Mouse (Mus musculus) embryonic facial prominence, embryonic 13.5 days (tissue): Measurements from ENCODE around the gene Vps72. TPM values are rescaled to one million over a fixed set of nuclear protein-coding genes. Genes with fewer than 3 reads are reported as not detected.

ENCODE experiments used
- ATAC-seq: fragments of 200-750 bp; cut with Nextera tagmentation; 2 replicates; pipeline ENCODE4 v1.8.0; 2017; ENCODE audit warnings: low read depth; ENCODE audit not compliant: insufficient number of reproducible peaks, insufficient read depth, low FRiP score, low TSS enrichment
- H3K27ac ChIP-seq: fragments of 300-500 bp; sonication (generic); 2 replicates; pipeline ENCODE4 v1.5.1; 2015; ENCODE audit warnings: moderate library complexity, mild to moderate bottlenecking, inconsistent platforms
- H3K27me3 ChIP-seq: fragments of 300-500 bp; sonication (generic); 2 replicates; pipeline ENCODE4 v1.6.1; 2015; ENCODE audit warnings: mild to moderate bottlenecking, inconsistent platforms
- H3K36me3 ChIP-seq: fragments of 300-500 bp; sonication (generic); 2 replicates; pipeline ENCODE4 v1.6.1; 2015; ENCODE audit warnings: mild to moderate bottlenecking, inconsistent platforms
- H3K4me1 ChIP-seq: fragments of 300-500 bp; sonication (generic); 2 replicates; pipeline ENCODE4 v1.6.1; 2015; ENCODE audit warnings: inconsistent platforms
- H3K4me2 ChIP-seq: fragments of 300-500 bp; sonication (generic); 2 replicates; pipeline ENCODE4 v1.6.1; 2015; ENCODE audit warnings: moderate library complexity, mild to moderate bottlenecking, inconsistent platforms
- H3K4me3 ChIP-seq: fragments of 300-500 bp; sonication (generic); 2 replicates; pipeline ENCODE4 v1.5.1; 2015; ENCODE audit warnings: mild to moderate bottlenecking, inconsistent platforms
- H3K9ac ChIP-seq: fragments of 300-500 bp; sonication (generic); 2 replicates; pipeline ENCODE4 v1.6.1; 2015; ENCODE audit warnings: mild to moderate bottlenecking, inconsistent platforms
- H3K9me3 ChIP-seq: fragments of 300-500 bp; sonication (generic); 2 replicates; pipeline ENCODE4 v1.6.1; 2016; ENCODE audit warnings: inconsistent platforms
- WGBS: fragments of 180-500 bp; shearing (Covaris S2); methylation state at CpG from one replicate; pipeline ENCODE4 v1.1.7; 2015; ENCODE audit warnings: mixed read lengths; 5-methylcytosine and 5-hydroxymethylcytosine counted together
- polyA plus RNA-seq: library from polyadenylated mRNA; unstranded; fragments of >200 nt; fragmentation: Nextera tagmentation; extraction: Ambion mirVana; gene quantifications from 2 replicates; pipeline ENCODE4 v1.2.1, GENCODE M21; 2015

Gene Vps72
- polyA plus RNA-seq, 1 experiment from 2014 or later = 213 TPM

GRCm38 (mm10) chr3:95159511-95159986 is 48.7 kb downstream of the Vps72 start:
- 13% methylated on average over 8 of the region's 8 CpGs for WGBS
- peaks cover 6% of the 10 kb centered on the region; the same call in 1 of the 2 replicates for H3K27me3 ChIP-seq
- peak overlapping the region; percentile 84 for H3K9ac ChIP-seq
- H3K4me2 ChIP-seq = peak overlapping the region; percentile 76
- peak overlapping the region; percentile 89 for H3K4me3 ChIP-seq
- peak overlapping the region; percentile 22; the same call in 1 of the 2 replicates for H3K27ac ChIP-seq
- H3K36me3 ChIP-seq = peaks cover 5% of the 10 kb centered on the region
- peaks cover 32% of the 10 kb centered on the region for H3K4me1 ChIP-seq
- no peak for ATAC-seq
- H3K9me3 ChIP-seq = no peaks in the 10 kb centered on the region

- no peaks in the 10 kb centered on the region for H3K9me3 ChIP-seq
- peak; percentile 95 for ATAC-seq
- under 1% methylated on average over 65 of the region's 66 CpGs for WGBS
- peak within 1 kb of the TSS; percentile 45; the same call in 1 of the 2 replicates for H3K27ac ChIP-seq
- peak within 1 kb of the TSS; percentile 89 for H3K4me3 ChIP-seq
- H3K9ac ChIP-seq = peak within 1 kb of the TSS; percentile 84
- peaks cover 32% of the 10 kb centered on the region for H3K4me1 ChIP-seq
- peaks cover 6% of the 10 kb centered on the region; the same call in 1 of the 2 replicates for H3K27me3 ChIP-seq
- H3K36me3 ChIP-seq = peaks cover 12% of the 10 kb centered on the region
- peak within 1 kb of the TSS; percentile 76 for H3K4me2 ChIP-seq
Measured at GRCm38 (mm10) chr3:95159987-95160963, 49.5 kb downstream of the Vps72 start, which contains the start of gene Sema6c. TSS of gene Sema6c (plus strand) at chr3:95160457.

DNA sequence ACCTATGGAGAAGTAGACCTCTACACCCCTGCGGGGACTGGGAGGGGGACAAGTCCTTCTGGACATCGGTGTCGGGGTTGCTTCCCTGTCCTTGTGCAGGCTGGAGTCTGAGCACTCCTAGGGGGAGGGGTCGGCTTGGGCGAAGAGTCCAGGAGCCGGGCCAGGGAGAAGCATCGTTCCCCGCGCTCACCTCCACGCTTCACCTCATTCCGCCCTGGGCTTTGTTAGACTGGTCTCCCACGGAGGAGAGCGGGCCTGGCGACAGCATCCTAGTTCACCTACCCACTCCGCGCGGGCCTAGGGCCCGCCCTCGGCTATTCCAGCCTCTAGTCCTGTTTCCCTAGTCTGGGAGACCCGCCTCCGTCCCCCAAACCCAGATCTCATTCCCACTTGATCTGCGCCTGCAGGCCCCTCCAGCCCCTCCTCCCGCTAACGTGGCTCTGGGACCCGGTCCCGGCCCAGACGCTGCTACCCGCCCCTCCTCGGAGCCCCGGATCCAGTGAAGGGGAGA is 50.3 kb downstream of the Vps72 start:
- Histone ChIP-seq H3K4me2 (peak overlapping the region; percentile 76), H3K36me3 (peaks cover 19% of the 10 kb centered on the region), H3K4me1 (peaks cover 32% of the 10 kb centered on the region), H3K9ac (peak overlapping the region; percentile 84), H3K9me3 (no peaks in the 10 kb centered on the region; the same call in 1 of the 2 replicates), H3K27me3 (peaks cover 6% of the 10 kb centered on the region; the same call in 1 of the 2 replicates), H3K4me3 (peak overlapping the region; percentile 89), H3K27ac (peak overlapping the region; percentile 45; the same call in 1 of the 2 replicates)
- 0 out of 2 replicates have a peak, but pooled peaks have one; percentile 8 for ATAC-seq
- under 1% methylated on average over 30 of the region's 30 CpGs for WGBS

DNA sequence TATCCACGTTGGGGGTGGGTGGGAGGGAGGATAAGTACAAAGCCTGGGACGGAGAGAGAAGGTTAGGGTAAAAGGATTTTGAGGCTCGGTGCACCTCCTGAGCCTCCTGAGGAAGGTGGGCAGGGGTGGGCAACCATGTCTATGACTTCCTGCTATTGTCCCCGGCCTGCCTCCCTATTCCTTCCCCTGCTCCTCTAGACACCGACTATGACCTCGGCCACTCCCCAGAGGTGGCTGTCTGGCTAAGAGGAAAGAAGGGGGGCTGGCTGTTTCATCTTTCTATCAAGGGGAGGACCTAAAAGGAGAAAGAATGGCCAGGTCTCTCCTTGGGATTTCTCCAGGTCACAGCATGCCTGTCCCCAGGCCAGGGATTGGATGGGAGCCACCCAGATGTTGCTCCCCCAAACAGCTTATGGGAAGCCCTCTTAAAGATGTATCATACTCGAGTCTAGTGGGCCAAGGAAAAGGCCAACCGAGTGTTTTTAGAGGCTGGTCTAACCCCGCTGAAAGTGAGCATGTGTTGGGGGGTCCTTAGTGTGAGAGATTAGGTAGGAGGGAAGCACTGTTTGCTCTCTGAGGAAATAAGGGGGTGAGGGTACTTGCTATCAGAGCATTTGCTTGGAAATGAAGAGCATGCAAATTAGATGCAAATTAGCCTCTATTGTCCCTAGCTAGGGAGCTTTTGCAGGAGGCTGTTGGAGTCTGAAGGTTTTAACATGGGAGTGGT is 51.0 kb downstream of the Vps72 start:
- peak overlapping the region; percentile 76 for H3K4me2 ChIP-seq
- peaks cover 26% of the 10 kb centered on the region for H3K36me3 ChIP-seq
- no peaks in the 10 kb centered on the region; the same call in 1 of the 2 replicates for H3K9me3 ChIP-seq
- ATAC-seq = no peak
- H3K9ac ChIP-seq = peak overlapping the region; percentile 84
- WGBS = 5% methylated on average over 9 of the region's 9 CpGs
- H3K4me1 ChIP-seq = peaks cover 32% of the 10 kb centered on the region
- H3K4me3 ChIP-seq = peak overlapping the region; percentile 89
- H3K27me3 ChIP-seq = peaks cover 6% of the 10 kb centered on the region; the same call in 1 of the 2 replicates
- H3K27ac ChIP-seq = peak overlapping the region; percentile 45; the same call in 1 of the 2 replicates

DNA sequence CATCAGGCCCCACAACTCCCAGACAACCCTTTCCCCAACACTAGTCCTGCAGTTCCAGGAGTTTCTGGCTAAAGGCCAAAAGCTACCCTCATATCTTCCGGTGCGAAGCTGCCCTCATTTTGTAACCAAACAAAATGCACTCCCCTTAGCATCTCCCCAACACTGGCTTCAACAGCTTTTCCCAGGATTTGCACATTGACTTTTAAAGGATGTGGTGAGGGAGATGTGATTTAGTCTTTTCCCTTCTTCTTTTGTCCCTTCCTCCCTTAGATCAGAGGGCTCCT is 51.5 kb downstream of the Vps72 start:
- Histone ChIP-seq H3K4me1 (peaks cover 32% of the 10 kb centered on the region), H3K9ac (0 out of 2 replicates have a peak overlapping the region, but pooled peaks have one; percentile 84), H3K4me2 (peak overlapping the region; percentile 76), H3K9me3 (no peaks in the 10 kb centered on the region; the same call in 1 of the 2 replicates), H3K27me3 (peaks cover 6% of the 10 kb centered on the region; the same call in 1 of the 2 replicates), H3K4me3 (peak overlapping the region; percentile 89), H3K27ac (no peak overlapping the region), H3K36me3 (peaks cover 31% of the 10 kb centered on the region)
- ATAC-seq = no peak
- WGBS = 37% methylated on average over 2 of the region's 2 CpGs

GRCm38 (mm10) chr3:95163419-95164255 is 52.8 kb downstream of the Vps72 start:
- 57% methylated on average over 11 of the region's 11 CpGs for WGBS
- Histone ChIP-seq H3K9me3 (no peaks in the 10 kb centered on the region; the same call in 1 of the 2 replicates), H3K9ac (peak overlapping the region; percentile 44), H3K4me2 (peak overlapping the region; percentile 76), H3K36me3 (peaks cover 45% of the 10 kb centered on the region), H3K27me3 (peaks cover 6% of the 10 kb centered on the region; the same call in 1 of the 2 replicates), H3K4me1 (peaks cover 32% of the 10 kb centered on the region), H3K27ac (no peak overlapping the region), H3K4me3 (no peak overlapping the region)
- no peak for ATAC-seq

- no peak overlapping the region for H3K4me2 ChIP-seq
- H3K4me1 ChIP-seq = peaks cover 32% of the 10 kb centered on the region
- H3K9me3 ChIP-seq = no peaks in the 10 kb centered on the region; the same call in 1 of the 2 replicates
- peaks cover 50% of the 10 kb centered on the region for H3K36me3 ChIP-seq
- H3K27ac ChIP-seq = no peak overlapping the region
- H3K4me3 ChIP-seq = no peak overlapping the region
- ATAC-seq = no peak
- peaks cover under 1% of the 10 kb centered on the region for H3K27me3 ChIP-seq
- 76% methylated on average over 5 of the region's 5 CpGs for WGBS
- no peak overlapping the region for H3K9ac ChIP-seq
Measured at GRCm38 (mm10) chr3:95164256-95164550, 53.4 kb downstream of the Vps72 start.

DNA sequence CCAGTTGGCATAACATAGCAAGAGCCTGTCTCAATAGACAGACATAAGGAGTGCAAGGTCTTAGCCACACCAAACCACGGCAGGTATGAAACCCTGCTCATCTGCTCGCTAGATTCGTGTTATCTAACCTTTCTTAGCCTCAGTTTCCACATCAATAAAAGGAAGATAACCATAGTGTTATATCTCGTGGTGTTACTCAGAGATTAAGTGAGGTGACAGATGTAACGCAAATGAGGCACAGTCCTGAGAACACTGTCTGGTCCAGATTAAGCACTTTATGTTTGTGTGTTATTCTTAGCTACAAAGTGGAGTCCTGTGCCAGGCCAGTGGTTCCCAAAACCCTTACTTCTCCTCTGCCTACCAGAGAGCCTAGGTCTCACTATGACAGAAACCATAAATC is 54.0 kb downstream of the Vps72 start:
- H3K4me3 ChIP-seq = no peak overlapping the region
- H3K9me3 ChIP-seq = no peaks in the 10 kb centered on the region; the same call in 1 of the 2 replicates
- no peak overlapping the region for H3K9ac ChIP-seq
- H3K27ac ChIP-seq = no peak overlapping the region
- peaks cover 7% of the 10 kb centered on the region for H3K27me3 ChIP-seq
- no peak overlapping the region for H3K4me2 ChIP-seq
- peaks cover 57% of the 10 kb centered on the region for H3K36me3 ChIP-seq
- no peak for ATAC-seq
- peaks cover 27% of the 10 kb centered on the region for H3K4me1 ChIP-seq
- 82% methylated on average over 5 of the region's 5 CpGs for WGBS

- no peak for ATAC-seq
- WGBS = 92% methylated on average over 10 of the region's 10 CpGs
- Histone ChIP-seq H3K27me3 (peaks cover 51% of the 10 kb centered on the region), H3K4me3 (no peak overlapping the region), H3K9me3 (no peaks in the 10 kb centered on the region; the same call in 1 of the 2 replicates), H3K27ac (no peak overlapping the region), H3K4me2 (no peak overlapping the region), H3K36me3 (peaks cover 85% of the 10 kb centered on the region), H3K4me1 (peaks cover 19% of the 10 kb centered on the region), H3K9ac (no peak overlapping the region)
Measured at GRCm38 (mm10) chr3:95169996-95170395, 59.2 kb downstream of the Vps72 start.

DNA sequence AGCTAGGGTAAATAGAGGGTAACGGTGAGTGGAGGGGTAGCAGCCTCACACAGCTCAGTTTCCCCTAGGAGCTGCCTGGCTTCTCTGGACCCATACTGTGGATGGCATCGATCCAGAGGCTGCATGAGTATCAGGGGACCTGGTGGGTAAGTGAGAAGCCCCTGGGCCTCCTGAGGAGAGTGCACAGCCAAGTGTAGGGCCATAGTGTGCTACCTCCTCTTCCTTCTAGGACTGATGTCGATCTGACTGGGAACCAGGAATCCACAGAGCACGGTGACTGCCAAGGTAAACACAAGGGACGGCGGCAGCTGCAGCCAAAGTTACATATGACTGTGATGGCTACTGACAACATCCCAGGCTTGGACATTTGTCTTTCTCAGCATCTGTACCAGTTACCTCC is 60.3 kb downstream of the Vps72 start:
- Histone ChIP-seq H3K27me3 (peaks cover 51% of the 10 kb centered on the region), H3K9ac (no peak overlapping the region), H3K36me3 (peaks cover 75% of the 10 kb centered on the region), H3K4me2 (no peak overlapping the region), H3K4me1 (peaks cover 19% of the 10 kb centered on the region), H3K4me3 (no peak overlapping the region), H3K27ac (no peak overlapping the region), H3K9me3 (no peaks in the 10 kb centered on the region)
- 77% methylated on average over 6 of the region's 6 CpGs for WGBS
- no peak for ATAC-seq
